Mouse (Mus musculus): Measurements from ENCODE around the gene AU022252.

The AU022252 gene

GRCm38 (mm10) chr4:119188060-119188785, 44.3 kb downstream of the AU022252 start:
- DNase-seq (ENCODE audit: low spot score in 2 of 2): no peak

- DNase-seq (ENCODE audit: low spot score in 2 of 2): no peak
Measured at GRCm38 (mm10) chr4:119185771-119186170, 46.7 kb downstream of the AU022252 start.

- no peak for DNase-seq (ENCODE audit: low spot score in 2 of 2)
Measured at GRCm38 (mm10) chr4:119183525-119183924, 49.0 kb downstream of the AU022252 start.

GRCm38 (mm10) chr4:119181456-119181855, 51.1 kb downstream of the AU022252 start:
- DNase-seq (ENCODE audit: low spot score in 2 of 2): no peak

GRCm38 (mm10) chr4:119180133-119180707, 52.3 kb downstream of the AU022252 start:
- DNase-seq (ENCODE audit: low spot score in 2 of 2): no peak

- no peak for DNase-seq (ENCODE audit: low spot score in 2 of 2)
Measured at GRCm38 (mm10) chr4:119178331-119178730, 54.2 kb downstream of the AU022252 start.

GRCm38 (mm10) chr4:119177702-119178101, 54.8 kb downstream of the AU022252 start:
- DNase-seq (ENCODE audit: low spot score in 2 of 2): no peak

GRCm38 (mm10) chr4:119173851-119174453, 58.6 kb downstream of the AU022252 start, which contains the start of gene Zfp691:
Gene Zfp691, minus strand, starts transcription at chr4:119174195.
- DNase-seq (ENCODE audit: low spot score in 2 of 2): peak; percentile 93 to 98

GRCm38 (mm10) chr4:119172919-119173650, 59.4 kb downstream of the AU022252 start:
- peak; percentile 36 to 38 for DNase-seq (ENCODE audit: low spot score in 2 of 2)

GRCm38 (mm10) chr4:119167663-119168062, 64.8 kb downstream of the AU022252 start:
- DNase-seq (ENCODE audit: low spot score in 2 of 2): peak; percentile 84 to 89

GRCm38 (mm10) chr4:119167068-119167467, 65.4 kb downstream of the AU022252 start:
- no peak for DNase-seq (ENCODE audit: low spot score in 2 of 2)

- no peak for DNase-seq (ENCODE audit: low spot score in 2 of 2)
Measured at GRCm38 (mm10) chr4:119165916-119166315, 66.6 kb downstream of the AU022252 start.

- DNase-seq (ENCODE audit: low spot score in 2 of 2): no peak
Measured at GRCm38 (mm10) chr4:119162990-119163389, 69.5 kb downstream of the AU022252 start.

- no peak for DNase-seq (ENCODE audit: low spot score in 2 of 2)
Measured at GRCm38 (mm10) chr4:119161358-119161757, 71.2 kb downstream of the AU022252 start.

- no peak for DNase-seq (ENCODE audit: low spot score in 2 of 2)
Measured at GRCm38 (mm10) chr4:119157891-119158290, 74.6 kb downstream of the AU022252 start.

- DNase-seq (ENCODE audit: low spot score in 2 of 2): peak in 1 of 2 experiments; percentile 58
Measured at GRCm38 (mm10) chr4:119157186-119157585, 75.3 kb downstream of the AU022252 start.
